In genomic region chr17:74954988-74955387, GRCm38 (mm10) we compare ENCODE assay signal across 1 mouse cellular context.
TF ChIP-seq lines count a peak whose summit lies in the region.

No protein-coding gene starts in this region.

TF ChIP-seq in MEL, 35 proteins besides CTCF, POLR2A, EP300 and RAD21 (continued from another document):
- peak; percentile 69 for TF ChIP-seq TAL1 (IDR thresholded peaks at IDR 0.05; ENCODE audit: low read length)
